ENCODE assay signal across 17 mouse cellular contexts in genomic region chr7:84135799-84136700, GRCm38 (mm10). TPM values are rescaled to one million over a fixed set of nuclear protein-coding genes. Genes with fewer than 3 reads are reported as not detected.
DNase-seq lines count a peak whose midpoint lies in the region; ATAC-seq and TF ChIP-seq lines count a peak whose summit lies in the region.
"Had no signal": no experiment of that assay in that cellular context is flagged by ENCODE, and none has a peak within 500 bp of the region (broad histone marks: within the 10 kb centered on the region; RNA-seq: fewer than 3 reads in every experiment).

No protein-coding gene starts in this region.

- 54% methylated on average over 4 of the region's 4 CpGs for WGBS in liver, embryonic 15.5 days (ENCODE audit: insufficient replicate concordance)
- 31% methylated on average over 4 of the region's 4 CpGs for WGBS in stomach, embryonic 16.5 days
- 77% methylated on average over 4 of the region's 4 CpGs for WGBS in embryonic facial prominence, embryonic 10.5 days

- H3K4me3 ChIP-seq in liver, embryonic 15.5 days (replicated peaks) = no peak overlapping the region
- H3K4me3 ChIP-seq in stomach, embryonic 16.5 days (replicated peaks; ENCODE audit: low read length) = no peak overlapping the region
- H3K4me3 ChIP-seq in embryonic facial prominence, embryonic 10.5 days = no peak overlapping the region
- no peak overlapping the region for H3K4me3 ChIP-seq in left cerebral cortex, adult 2 months
- H3K4me3 ChIP-seq: hindbrain, embryonic 10.5 days; limb, embryonic 13.5 days; midbrain, embryonic 12.5 days; neural tube, embryonic 13.5 days had no signal

- TF ChIP-seq CTCF in left cerebral cortex, adult 2 months (IDR thresholded peaks at IDR 0.05) = no peak

- no peaks in the 10 kb centered on the region for H3K36me3 ChIP-seq in liver, embryonic 15.5 days (replicated peaks)
- no peaks in the 10 kb centered on the region for H3K36me3 ChIP-seq in stomach, embryonic 16.5 days (ENCODE audit: control insufficient read depth, insufficient read depth, low read length)
- no peaks in the 10 kb centered on the region for H3K36me3 ChIP-seq in embryonic facial prominence, embryonic 10.5 days (replicated peaks)
- H3K36me3 ChIP-seq: hindbrain, embryonic 10.5 days; limb, embryonic 13.5 days; midbrain, embryonic 12.5 days; neural tube, embryonic 13.5 days had no signal

- H3K9me3 ChIP-seq in liver, embryonic 15.5 days (replicated peaks) = no peaks in the 10 kb centered on the region
- H3K9me3 ChIP-seq in stomach, embryonic 16.5 days (replicated peaks; ENCODE audit: control insufficient read depth, low read length) = no peaks in the 10 kb centered on the region
- H3K9me3 ChIP-seq in embryonic facial prominence, embryonic 10.5 days = no peaks in the 10 kb centered on the region
- H3K9me3 ChIP-seq: hindbrain, embryonic 10.5 days; limb, embryonic 13.5 days; midbrain, embryonic 12.5 days; neural tube, embryonic 13.5 days had no signal

- ATAC-seq in liver, embryonic 15.5 days (ENCODE audit: insufficient read depth) = peak; percentile 26; the same call in 1 of the 2 replicates
- peak; percentile 63 for ATAC-seq in stomach, embryonic 16.5 days (ENCODE audit: insufficient read depth, low FRiP score)
- ATAC-seq: forebrain, embryonic 14.5 days had no signal

- no peak overlapping the region for H3K9ac ChIP-seq in liver, embryonic 15.5 days
- H3K9ac ChIP-seq in stomach, embryonic 16.5 days (ENCODE audit: low read length) = no peak overlapping the region
- H3K9ac ChIP-seq: limb, embryonic 13.5 days; midbrain, embryonic 12.5 days; neural tube, embryonic 13.5 days had no signal

- H3K4me2 ChIP-seq in liver, embryonic 15.5 days = peak overlapping the region; percentile 48
- H3K4me2 ChIP-seq in stomach, embryonic 16.5 days (ENCODE audit: low read depth, low read length) = peak overlapping the region; percentile 17
- H3K4me2 ChIP-seq: limb, embryonic 13.5 days; midbrain, embryonic 12.5 days; neural tube, embryonic 13.5 days had no signal

- H3K27ac ChIP-seq in liver, embryonic 15.5 days (replicated peaks) = peak overlapping the region; percentile 48; the same call in 1 of the 2 replicates
- peak overlapping the region; percentile 75 for H3K27ac ChIP-seq in stomach, embryonic 16.5 days (ENCODE audit: low read length)
- no peak overlapping the region for H3K27ac ChIP-seq in embryonic facial prominence, embryonic 10.5 days (replicated peaks)
- H3K27ac ChIP-seq in left cerebral cortex, adult 2 months = no peak overlapping the region
- H3K27ac ChIP-seq: hindbrain, embryonic 10.5 days; limb, embryonic 13.5 days; midbrain, embryonic 12.5 days; neural tube, embryonic 13.5 days had no signal

- intact Hi-C loops in left cerebral cortex, adult 2 months (cut with DNase I) = no loop called here

- peaks cover 52% of the 10 kb centered on the region for H3K4me1 ChIP-seq in liver, embryonic 15.5 days (replicated peaks)
- H3K4me1 ChIP-seq in stomach, embryonic 16.5 days (ENCODE audit: control insufficient read depth, insufficient read depth, low read length) = peaks cover 33% of the 10 kb centered on the region
- H3K4me1 ChIP-seq in embryonic facial prominence, embryonic 10.5 days = peaks cover 27% of the 10 kb centered on the region

- no peaks in the 10 kb centered on the region for H3K27me3 ChIP-seq in liver, embryonic 15.5 days
- no peaks in the 10 kb centered on the region for H3K27me3 ChIP-seq in stomach, embryonic 16.5 days (ENCODE audit: control insufficient read depth, insufficient read depth, low read length)
- no peaks in the 10 kb centered on the region for H3K27me3 ChIP-seq in embryonic facial prominence, embryonic 10.5 days (replicated peaks; ENCODE audit: low read depth, poor library complexity, severe bottlenecking)
- H3K27me3 ChIP-seq: limb, embryonic 13.5 days; midbrain, embryonic 12.5 days; neural tube, embryonic 13.5 days had no signal

- peak; percentile 53 to 80 for DNase-seq in lung, adult 18-20 months
- DNase-seq in lung, postnatal 4 days = no peak
- peak; percentile 84 for DNase-seq in kidney, adult 9 months
- no peak for DNase-seq in neural tube, embryonic 10.5 days (ENCODE audit: extremely low spot score, low spot score)
- DNase-seq in embryonic facial prominence, embryonic 10.5 days (ENCODE audit: low spot score) = no peak
- no peak for DNase-seq in left cerebral cortex, adult 2 months (ENCODE audit: extremely low spot score in 1 of 2, low spot score in 2 of 2)
- DNase-seq: adrenal gland, postnatal 10 days; right cerebral cortex, postnatal 25 days; thymus, adult 18-20 months had no signal

RNA-seq across cellular contexts. Expression of gene Abhd17c, which starts 15.6 kb away (rescaled TPM):
- 22.3 and 22.9 TPM in 2 replicates for polyA plus RNA-seq in liver, embryonic 15.5 days (2015; fragmentation: Nextera tagmentation; extraction: Ambion mirVana)
- 7.4 and 8.9 TPM in 2 replicates for polyA plus RNA-seq in stomach, embryonic 16.5 days (2015; fragmentation: Nextera tagmentation; extraction: Ambion mirVana)
- polyA plus RNA-seq in embryonic facial prominence, embryonic 10.5 days (2016; fragmentation: Nextera tagmentation; extraction: Ambion mirVana) = 41.9 and 43.3 TPM in 2 replicates
- total RNA-seq in left cerebral cortex, adult 2 months (2021) = 10 to 100 TPM; 33.3 to 37.6 TPM

RNA-seq across cellular contexts. Expression of gene Cemip, which starts 49.7 kb away (rescaled TPM):
- 0.02 TPM in 1 of 2 replicates, not detected in the other for polyA plus RNA-seq in liver, embryonic 15.5 days (2015; fragmentation: Nextera tagmentation; extraction: Ambion mirVana)
- polyA plus RNA-seq in stomach, embryonic 16.5 days (2015; fragmentation: Nextera tagmentation; extraction: Ambion mirVana) = 0.50 and 0.59 TPM in 2 replicates
- 0.42 and 0.47 TPM in 2 replicates for polyA plus RNA-seq in embryonic facial prominence, embryonic 10.5 days (2016; fragmentation: Nextera tagmentation; extraction: Ambion mirVana)
- 10 to 100 TPM; 16.3 to 16.9 TPM for total RNA-seq in left cerebral cortex, adult 2 months (2021)
- total RNA-seq: granulocyte monocyte progenitor cell, adult 5-6 weeks had no signal

Comparison
In these comparisons a context has a peak if more than half of its experiments do, and no peak if none do; other contexts are left out.
1. DNase-seq: peak in lung, adult 18-20 months (2 of 2) and kidney, adult 9 months (single experiment); none in lung, postnatal 4 days (0 of 2), neural tube, embryonic 10.5 days (single experiment), embryonic facial prominence, embryonic 10.5 days (single experiment) and left cerebral cortex, adult 2 months (0 of 2).
2. H3K27ac ChIP-seq: peak in liver, embryonic 15.5 days (single experiment) and stomach, embryonic 16.5 days (single experiment); none in embryonic facial prominence, embryonic 10.5 days (single experiment) and left cerebral cortex, adult 2 months (single experiment).